Mouse (Mus musculus): ENCODE data around the gene Rbfox1.

- TF ChIP-seq CTCF (IDR thresholded peaks at IDR 0.05; ENCODE audit: low read depth) = no peak
- no peak for TF ChIP-seq EP300 (optimal IDR thresholded peaks at IDR 0.05)
These were observed 1467.7 kb downstream of the Rbfox1 start for GRCm38 (mm10) chr16:7352808-7353207.
